Mouse (Mus musculus): ENCODE measurements around the gene Inppl1. TPM values are rescaled to one million over a fixed set of nuclear protein-coding genes. Genes with fewer than 3 reads are reported as not detected.

Gene Inppl1
- polyA plus RNA-seq, 1 experiment: 30.4 TPM

DNA sequence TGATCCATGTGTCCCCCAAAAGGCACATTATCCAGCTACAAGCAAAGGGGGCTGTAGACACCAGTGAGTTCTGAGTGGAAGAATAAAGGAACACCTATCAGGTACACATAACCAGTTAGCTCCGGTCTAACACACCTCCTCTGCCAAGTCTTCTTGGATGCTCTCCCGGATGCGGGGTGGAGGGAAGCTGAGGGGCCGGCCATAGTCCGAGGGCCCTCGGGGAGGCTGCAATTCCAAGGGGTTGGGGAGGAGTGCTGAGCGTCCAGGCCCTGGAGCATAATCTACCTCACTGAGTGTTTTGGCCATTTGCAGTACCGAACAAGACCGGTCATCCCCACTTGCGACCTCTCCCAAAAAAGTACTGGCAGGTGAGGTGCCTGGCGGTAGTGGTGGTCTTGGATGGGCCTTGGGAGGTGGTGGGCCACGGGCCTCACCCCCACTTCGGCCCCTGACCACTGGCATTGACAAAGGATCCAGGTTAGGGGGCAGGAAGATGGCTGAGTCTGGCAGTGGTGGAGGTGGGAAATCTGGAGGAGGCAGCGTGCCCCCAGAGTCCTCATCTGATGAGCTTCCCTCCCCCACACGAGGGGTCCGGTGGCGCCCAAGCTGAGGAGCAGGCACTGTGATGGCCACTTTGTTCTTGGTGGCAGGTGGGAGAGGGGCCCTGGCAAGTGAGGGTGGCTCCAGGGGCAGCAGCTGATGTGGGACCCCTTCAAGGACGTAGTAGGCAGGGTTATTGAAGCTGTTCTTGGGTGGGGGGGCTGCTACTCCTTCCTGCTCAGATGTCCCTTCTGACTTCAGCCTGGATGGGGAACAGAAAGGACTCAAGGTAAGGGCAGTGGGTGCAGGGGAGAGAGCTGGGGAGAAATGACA lies 14.0 kb downstream of the Inppl1 start:
- Histone ChIP-seq H3K27me3 (ENCODE audit: control insufficient read depth, insufficient read depth, low read length) (peaks cover 15% of the 10 kb centered on the region; the same call in 1 of the 2 replicates), H3K36me3 (ENCODE audit: control insufficient read depth, insufficient read depth, low read length) (no peaks in the 10 kb centered on the region), H3K4me3 (ENCODE audit: control insufficient read depth, insufficient read depth, low read length) (no peak overlapping the region), H3K4me1 (replicated peaks; ENCODE audit: control insufficient read depth, insufficient read depth, low read length) (peaks cover 13% of the 10 kb centered on the region), H3K27ac (ENCODE audit: control insufficient read depth, insufficient read depth, low read length) (no peak overlapping the region)
- DNase-seq: no peak
- TF ChIP-seq POLR2A (IDR thresholded peaks at IDR 0.05; ENCODE audit: control insufficient read depth, extremely low read depth, insufficient read depth, low read length, poor library complexity) (no peak), CTCF (IDR thresholded peaks at IDR 0.05; ENCODE audit: borderline replicate concordance, control insufficient read depth, extremely low read depth, insufficient read depth, low read length, poor library complexity) (no peak)
- 93% methylated on average over 18 of the region's 18 CpGs for WGBS

DNA sequence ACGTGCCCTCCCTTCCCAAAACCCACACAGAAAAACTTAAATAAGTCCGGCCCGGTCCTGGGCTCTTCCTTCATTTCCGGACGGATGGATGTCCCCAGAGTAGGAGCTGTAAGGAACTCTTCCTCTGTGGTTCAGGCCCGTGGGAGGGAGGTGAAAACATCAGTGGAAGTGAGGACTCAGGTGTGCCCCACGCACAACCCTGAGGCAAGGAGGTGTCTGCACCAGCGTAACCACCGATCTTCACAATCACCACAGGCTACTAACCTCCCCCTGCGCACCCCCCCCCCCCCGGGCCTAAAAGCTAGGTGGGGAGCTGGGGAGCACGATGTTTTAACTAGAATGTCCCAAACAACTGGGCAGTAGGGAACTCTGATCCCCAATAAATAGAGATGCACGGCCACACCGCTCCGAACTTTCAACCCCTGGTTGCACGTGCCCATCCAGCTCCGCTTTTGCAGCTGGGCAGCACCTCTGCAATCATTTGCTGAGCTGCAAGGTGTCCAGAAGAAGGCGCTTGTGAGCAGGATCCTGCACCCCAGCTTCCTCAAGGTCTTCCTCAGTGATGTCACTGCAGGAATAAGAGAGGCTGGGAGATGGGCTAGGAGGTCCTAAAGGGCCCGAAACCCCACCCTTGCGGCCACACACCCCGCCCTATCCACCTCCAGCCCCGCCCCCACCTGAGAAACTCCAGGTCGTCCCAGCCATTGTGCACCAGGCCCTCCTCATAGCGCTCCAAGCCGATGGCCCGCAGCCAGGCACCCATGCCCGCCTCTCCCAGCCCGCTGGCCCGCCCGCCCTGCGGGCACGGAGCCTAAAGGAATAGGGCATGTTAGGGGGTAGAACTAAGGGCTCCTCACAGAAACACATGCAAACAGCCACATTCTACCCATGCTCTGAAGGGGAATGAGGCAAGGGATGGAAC lies 14.9 kb downstream of the Inppl1 start:
- Histone ChIP-seq H3K4me3 (ENCODE audit: control insufficient read depth, insufficient read depth, low read length) (no peak overlapping the region), H3K27me3 (ENCODE audit: control insufficient read depth, insufficient read depth, low read length) (peaks cover 21% of the 10 kb centered on the region; the same call in 1 of the 2 replicates), H3K36me3 (ENCODE audit: control insufficient read depth, insufficient read depth, low read length) (no peaks in the 10 kb centered on the region), H3K27ac (ENCODE audit: control insufficient read depth, insufficient read depth, low read length) (no peak overlapping the region), H3K4me1 (replicated peaks; ENCODE audit: control insufficient read depth, insufficient read depth, low read length) (peaks cover 13% of the 10 kb centered on the region)
- TF ChIP-seq CTCF (IDR thresholded peaks at IDR 0.05; ENCODE audit: borderline replicate concordance, control insufficient read depth, extremely low read depth, insufficient read depth, low read length, poor library complexity) (no peak), POLR2A (IDR thresholded peaks at IDR 0.05; ENCODE audit: control insufficient read depth, extremely low read depth, insufficient read depth, low read length, poor library complexity) (no peak)
- DNase-seq: no peak
- 73% methylated on average over 32 of the region's 32 CpGs for WGBS

DNA sequence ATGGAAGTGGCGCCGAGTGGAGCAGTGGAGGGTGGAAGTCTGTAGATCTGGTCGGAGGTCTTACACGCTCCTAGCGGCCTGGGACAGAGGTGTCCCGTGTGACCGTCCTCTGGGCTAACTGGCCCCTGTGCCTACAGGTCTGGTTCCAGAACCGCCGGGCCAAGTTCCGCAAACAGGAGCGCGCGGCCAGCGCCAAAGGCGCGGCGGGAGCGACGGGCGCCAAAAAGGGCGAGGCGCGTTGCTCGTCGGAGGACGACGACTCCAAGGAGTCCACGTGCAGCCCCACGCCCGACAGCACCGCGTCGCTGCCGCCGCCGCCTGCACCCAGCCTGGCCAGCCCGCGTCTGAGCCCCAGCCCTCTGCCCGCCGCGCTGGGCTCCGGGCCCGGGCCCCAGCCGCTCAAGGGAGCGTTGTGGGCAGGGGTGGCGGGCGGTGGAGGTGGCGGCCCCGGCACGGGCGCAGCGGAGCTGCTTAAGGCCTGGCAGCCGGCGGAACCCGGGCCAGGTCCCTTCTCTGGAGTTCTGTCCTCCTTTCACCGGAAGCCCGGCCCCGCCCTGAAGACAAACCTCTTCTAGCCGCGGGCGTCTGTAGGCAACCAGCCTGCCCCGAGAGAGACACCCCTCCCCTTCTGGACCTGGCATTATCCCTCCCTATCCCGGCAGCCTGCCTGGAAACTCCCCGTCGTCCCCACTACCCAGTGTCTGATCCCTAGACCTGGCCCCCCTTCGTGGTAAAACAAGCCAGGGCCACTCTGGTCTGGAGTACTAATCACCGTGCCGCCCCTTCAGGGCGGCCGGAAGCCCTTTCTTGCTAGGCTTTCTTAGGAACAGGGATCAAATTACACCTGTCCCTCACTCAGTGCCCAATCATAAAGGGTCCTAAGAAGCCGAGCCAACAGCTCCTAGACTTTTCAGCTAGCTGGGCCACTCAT lies 16.2 kb downstream of the Inppl1 start:
- peaks cover 31% of the 10 kb centered on the region for H3K27me3 ChIP-seq (ENCODE audit: control insufficient read depth, insufficient read depth, low read length)
- no peak for TF ChIP-seq POLR2A (IDR thresholded peaks at IDR 0.05; ENCODE audit: control insufficient read depth, extremely low read depth, insufficient read depth, low read length, poor library complexity)
- TF ChIP-seq CTCF (IDR thresholded peaks at IDR 0.05; ENCODE audit: borderline replicate concordance, control insufficient read depth, extremely low read depth, insufficient read depth, low read length, poor library complexity): no peak
- peaks cover 13% of the 10 kb centered on the region for H3K4me1 ChIP-seq (replicated peaks; ENCODE audit: control insufficient read depth, insufficient read depth, low read length)
- H3K36me3 ChIP-seq (ENCODE audit: control insufficient read depth, insufficient read depth, low read length): no peaks in the 10 kb centered on the region
- WGBS: 2% methylated on average over 71 of the region's 71 CpGs
- H3K4me3 ChIP-seq (ENCODE audit: control insufficient read depth, insufficient read depth, low read length): peak overlapping the region; percentile 34
- H3K27ac ChIP-seq (ENCODE audit: control insufficient read depth, insufficient read depth, low read length): no peak overlapping the region
- peak; percentile 23 for DNase-seq

DNA sequence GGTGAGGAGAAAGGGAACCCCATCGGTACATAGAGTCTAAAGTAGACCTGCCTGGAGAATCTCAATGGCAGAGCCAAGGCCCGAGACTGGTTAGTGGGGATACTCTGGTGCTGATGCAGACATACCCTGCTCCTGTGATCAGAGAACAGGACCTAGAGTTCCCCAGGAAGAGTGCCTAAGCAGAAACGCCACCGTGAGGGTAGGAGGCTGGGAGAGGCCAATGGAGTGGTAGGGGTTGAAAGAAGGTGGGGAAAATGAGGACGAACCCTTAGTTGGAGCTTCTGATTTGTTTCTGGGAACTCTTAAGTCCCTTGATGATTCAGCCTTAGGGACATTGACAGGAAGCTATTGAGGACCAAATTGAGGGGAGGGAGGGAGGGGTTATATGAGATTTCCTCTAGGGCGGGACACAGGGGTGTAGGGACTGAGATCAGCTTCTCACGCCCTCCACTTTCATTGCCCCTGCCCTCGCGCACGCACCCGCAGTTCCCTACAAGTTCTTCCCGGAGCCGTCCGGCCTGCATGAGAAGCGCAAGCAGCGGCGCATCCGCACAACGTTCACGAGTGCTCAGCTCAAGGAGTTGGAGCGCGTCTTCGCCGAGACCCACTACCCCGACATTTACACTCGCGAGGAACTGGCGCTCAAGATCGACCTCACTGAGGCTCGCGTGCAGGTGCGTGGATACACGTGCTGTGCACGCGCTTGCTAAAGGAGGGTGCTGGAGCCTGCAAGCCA lies 17.6 kb downstream of the Inppl1 start:
- no peak for DNase-seq
- Histone ChIP-seq H3K27ac (ENCODE audit: control insufficient read depth, insufficient read depth, low read length) (no peak overlapping the region), H3K36me3 (ENCODE audit: control insufficient read depth, insufficient read depth, low read length) (no peaks in the 10 kb centered on the region), H3K4me3 (ENCODE audit: control insufficient read depth, insufficient read depth, low read length) (no peak overlapping the region), H3K27me3 (ENCODE audit: control insufficient read depth, insufficient read depth, low read length) (peaks cover 31% of the 10 kb centered on the region), H3K4me1 (replicated peaks; ENCODE audit: control insufficient read depth, insufficient read depth, low read length) (peaks cover 13% of the 10 kb centered on the region)
- 4% methylated on average over 35 of the region's 35 CpGs for WGBS
- TF ChIP-seq CTCF (IDR thresholded peaks at IDR 0.05; ENCODE audit: borderline replicate concordance, control insufficient read depth, extremely low read depth, insufficient read depth, low read length, poor library complexity) (no peak), POLR2A (IDR thresholded peaks at IDR 0.05; ENCODE audit: control insufficient read depth, extremely low read depth, insufficient read depth, low read length, poor library complexity) (no peak)

DNA sequence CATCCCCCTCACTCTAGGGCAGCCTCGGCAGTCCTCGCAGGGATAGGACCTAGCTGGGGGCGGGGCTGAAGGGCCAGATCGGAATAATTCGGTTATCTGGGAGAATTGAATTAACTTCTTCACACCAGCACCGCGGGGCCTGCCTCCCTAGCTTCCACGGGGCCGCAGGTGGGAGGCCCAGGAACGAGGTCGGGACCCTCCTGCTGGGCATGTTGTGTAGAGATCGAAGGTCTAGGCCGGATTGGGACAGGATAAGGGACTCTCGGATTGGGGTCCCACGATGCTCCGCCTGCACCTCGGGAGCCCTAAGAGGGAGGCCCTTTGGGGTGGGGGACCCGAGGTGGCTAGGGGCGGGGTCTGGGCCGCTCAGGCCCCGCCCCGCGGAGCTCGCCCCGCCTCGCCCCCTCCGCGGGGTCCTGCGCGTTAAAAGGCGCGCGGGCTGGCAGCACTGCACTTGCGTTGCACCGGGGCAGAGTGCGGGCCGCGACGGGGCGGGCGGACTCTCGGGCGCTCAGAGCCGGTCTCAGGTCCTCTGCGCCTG lies 20.1 kb downstream of the Inppl1 start, which contains the start of gene Phox2a:
Gene Phox2a, plus strand, starts transcription at position 453 of the 541 bp plus-strand sequence.
- no peak within 1 kb of the TSS for H3K27ac ChIP-seq (ENCODE audit: control insufficient read depth, insufficient read depth, low read length)
- WGBS: 8% methylated on average over 44 of the region's 45 CpGs
- no peak for DNase-seq
- TF ChIP-seq CTCF (IDR thresholded peaks at IDR 0.05; ENCODE audit: borderline replicate concordance, control insufficient read depth, extremely low read depth, insufficient read depth, low read length, poor library complexity) (no peak), POLR2A (IDR thresholded peaks at IDR 0.05; ENCODE audit: control insufficient read depth, extremely low read depth, insufficient read depth, low read length, poor library complexity) (no peak)
- H3K4me1 ChIP-seq (replicated peaks; ENCODE audit: control insufficient read depth, insufficient read depth, low read length): peaks cover 13% of the 10 kb centered on the region
- no peak within 1 kb of the TSS for H3K4me3 ChIP-seq (ENCODE audit: control insufficient read depth, insufficient read depth, low read length)
- H3K36me3 ChIP-seq (ENCODE audit: control insufficient read depth, insufficient read depth, low read length): no peaks in the 10 kb centered on the region
- peaks cover 31% of the 10 kb centered on the region for H3K27me3 ChIP-seq (ENCODE audit: control insufficient read depth, insufficient read depth, low read length)
